Mouse (Mus musculus) macrophage (primary cell): ENCODE data around the gene Zfp408. TPM values are rescaled to one million over a fixed set of nuclear protein-coding genes. Genes with fewer than 3 reads are reported as not detected.
"Not testable (repeated sequence)": the region's sequence is repeated elsewhere in the genome, so short reads cannot be mapped to it uniquely, and the experiment has no call there.

ENCODE experiments used
- H3K27ac ChIP-seq: fragments of 350-480 bp; formaldehyde crosslinking; 2 replicates; pipeline ENCODE4 v1.9.0; 2021
- H3K36me3 ChIP-seq: fragments of 350-480 bp; formaldehyde crosslinking; 2 replicates; pipeline ENCODE4 v1.9.0; 2021; ENCODE audit errors: inconsistent target
- H3K4me3 ChIP-seq: fragments of 350-480 bp; formaldehyde crosslinking; 2 replicates; pipeline ENCODE4 v1.9.0; 2021; ENCODE audit errors: inconsistent target
- H3K79me2 ChIP-seq: fragments of 350-480 bp; formaldehyde crosslinking; 2 replicates; pipeline ENCODE4 v1.9.0; 2021; ENCODE audit errors: inconsistent target
- WGBS: methylation state at CpG from one replicate; pipeline ENCODE4 v1.1.7; 2026; ENCODE audit warnings: inconsistent platforms; ENCODE audit not compliant: missing documents; 5-methylcytosine and 5-hydroxymethylcytosine counted together
- polyA plus RNA-seq: library from polyadenylated mRNA; stranded (reverse); fragments of 250-400 nt; gene quantifications from 3 replicates; pipeline ENCODE4 v1.2.4, GENCODE M21; 2018; ENCODE audit warnings: inconsistent platforms

Gene Zfp408
- polyA plus RNA-seq, 1 experiment from 2014 or later = 7.2 TPM

DNA sequence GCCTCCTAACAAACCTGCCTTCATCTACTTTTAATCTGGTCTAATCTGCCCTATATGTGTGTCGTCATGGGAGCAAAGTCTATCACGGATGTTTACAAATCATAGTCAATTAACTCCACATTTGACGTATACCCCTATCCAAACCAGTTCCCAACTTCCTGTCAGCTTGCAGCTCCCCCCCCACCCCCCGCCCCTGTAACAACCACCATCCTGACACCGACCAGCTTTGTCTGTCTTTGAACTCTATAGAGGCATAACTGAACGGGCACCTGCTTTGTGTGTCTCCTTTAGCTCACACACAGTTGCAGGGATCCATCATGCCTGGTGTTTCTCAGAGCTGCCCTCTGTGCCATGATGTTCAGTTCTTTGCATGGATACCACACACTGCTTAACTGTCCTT lies 10.7 kb downstream of the Zfp408 start:
- WGBS = 81% methylated on average over 5 of the region's 6 CpGs
- Histone ChIP-seq H3K36me3 (peaks cover 6% of the 10 kb centered on the region; the same call in 1 of the 2 replicates), H3K4me3 (no peak overlapping the region), H3K27ac (no peak overlapping the region), H3K79me2 (no peaks in the 10 kb centered on the region)

DNA sequence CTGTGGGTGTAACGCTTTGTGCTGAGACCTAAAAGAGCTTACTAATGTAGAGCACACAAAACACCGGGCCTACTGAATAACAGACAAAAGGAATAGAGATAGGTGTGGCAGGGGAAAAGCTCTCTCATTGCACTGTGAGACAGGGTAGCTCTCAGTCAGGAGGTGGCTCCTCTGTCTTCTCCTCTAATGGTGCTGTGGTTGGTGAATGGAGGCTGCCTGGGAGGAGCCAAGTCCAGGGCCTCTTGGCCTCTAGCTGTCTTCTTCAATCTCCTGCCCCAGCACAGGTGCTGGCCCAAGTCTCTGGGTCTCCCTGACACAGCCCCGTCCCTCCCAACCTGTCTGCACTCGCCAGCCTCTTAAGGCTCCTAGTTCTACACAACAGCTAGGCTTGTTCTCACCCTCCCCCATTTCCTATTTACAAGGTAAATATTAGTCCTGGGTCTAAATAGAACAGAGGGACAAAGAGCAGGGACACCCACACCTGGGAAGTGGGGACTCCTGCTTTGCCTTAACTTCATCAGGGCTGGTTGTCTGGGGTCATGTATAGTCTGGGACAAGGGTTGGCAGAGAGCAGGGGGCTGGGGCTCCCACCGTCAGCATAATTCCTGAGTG lies 12.8 kb downstream of the Zfp408 start:
- WGBS = 100% methylated on average over 5 of the region's 5 CpGs
- no peaks in the 10 kb centered on the region for H3K36me3 ChIP-seq
- H3K27ac ChIP-seq = no peak overlapping the region
- H3K4me3 ChIP-seq = no peak overlapping the region
- no peaks in the 10 kb centered on the region for H3K79me2 ChIP-seq

DNA sequence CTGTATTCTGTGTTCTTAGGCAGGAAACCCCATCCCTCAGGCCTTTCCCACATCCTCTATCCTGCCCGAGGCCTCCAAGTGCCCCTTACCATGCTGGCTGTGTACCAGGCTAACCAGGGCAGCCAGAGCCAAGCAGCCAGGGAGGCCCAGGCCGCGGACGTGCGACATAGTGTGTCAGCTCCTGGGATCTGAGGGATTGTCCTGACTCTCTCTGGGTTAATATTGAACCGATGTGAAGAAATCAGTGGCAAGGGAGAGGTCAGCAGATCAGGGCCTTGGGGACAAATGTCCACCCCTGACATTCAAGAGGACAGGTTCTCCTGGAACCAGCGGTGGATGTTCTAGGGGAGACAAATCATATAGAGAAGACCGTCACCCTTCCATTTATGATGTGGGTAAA lies 13.4 kb downstream of the Zfp408 start, which contains the start of gene F2:
F2 (minus strand) TSS at position 186 of the 400 bp plus-strand sequence.
- Histone ChIP-seq H3K36me3 (no peaks in the 10 kb centered on the region), H3K79me2 (no peaks in the 10 kb centered on the region), H3K4me3 (no peak within 1 kb of the TSS), H3K27ac (no peak within 1 kb of the TSS)
- 82% methylated on average over 8 of the region's 8 CpGs for WGBS

DNA sequence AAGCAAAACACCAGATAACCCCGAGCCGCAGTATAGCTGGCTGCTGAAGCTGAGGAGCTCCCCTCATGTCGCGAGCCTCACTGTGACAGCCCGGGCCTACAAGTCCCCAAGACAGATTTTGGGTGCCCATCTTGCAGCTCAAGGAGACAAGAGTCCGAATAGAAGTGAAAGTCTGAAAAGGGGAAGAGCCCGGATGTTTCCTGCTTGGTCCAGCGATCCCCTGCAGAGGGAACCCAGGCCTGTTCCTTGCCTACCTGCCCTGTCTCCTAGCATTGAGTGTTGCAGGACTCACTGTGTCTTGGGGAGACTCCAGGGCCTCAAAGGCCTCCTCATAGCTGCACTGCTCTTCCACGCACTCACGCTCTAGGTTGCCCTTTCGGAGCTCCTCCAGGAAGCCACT lies 14.1 kb downstream of the Zfp408 start:
- Histone ChIP-seq H3K79me2 (no peaks in the 10 kb centered on the region), H3K27ac (no peak overlapping the region), H3K36me3 (no peaks in the 10 kb centered on the region), H3K4me3 (no peak overlapping the region)
- WGBS = 66% methylated on average over 11 of the region's 11 CpGs

DNA sequence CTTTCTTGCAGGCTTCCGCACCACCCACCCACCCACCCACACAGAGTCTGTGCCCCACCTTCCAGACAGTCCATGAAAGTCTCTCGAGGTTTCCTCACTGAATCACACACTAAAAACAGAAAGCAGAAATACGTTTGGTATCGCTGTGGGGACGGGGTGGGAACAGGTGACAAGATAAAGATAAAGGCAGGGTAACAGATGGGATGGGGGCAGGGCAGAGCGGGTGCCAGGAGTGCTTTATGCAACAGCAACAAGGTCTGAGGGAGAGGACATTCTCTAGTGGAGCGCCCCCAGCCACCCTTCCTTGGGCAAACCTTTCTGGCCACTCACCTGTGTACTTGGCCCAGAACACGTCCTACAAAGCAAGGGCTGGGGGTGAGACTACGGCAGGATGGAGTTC lies 14.8 kb downstream of the Zfp408 start:
- Histone ChIP-seq H3K4me3 (no peak overlapping the region), H3K27ac (no peak overlapping the region)

DNA sequence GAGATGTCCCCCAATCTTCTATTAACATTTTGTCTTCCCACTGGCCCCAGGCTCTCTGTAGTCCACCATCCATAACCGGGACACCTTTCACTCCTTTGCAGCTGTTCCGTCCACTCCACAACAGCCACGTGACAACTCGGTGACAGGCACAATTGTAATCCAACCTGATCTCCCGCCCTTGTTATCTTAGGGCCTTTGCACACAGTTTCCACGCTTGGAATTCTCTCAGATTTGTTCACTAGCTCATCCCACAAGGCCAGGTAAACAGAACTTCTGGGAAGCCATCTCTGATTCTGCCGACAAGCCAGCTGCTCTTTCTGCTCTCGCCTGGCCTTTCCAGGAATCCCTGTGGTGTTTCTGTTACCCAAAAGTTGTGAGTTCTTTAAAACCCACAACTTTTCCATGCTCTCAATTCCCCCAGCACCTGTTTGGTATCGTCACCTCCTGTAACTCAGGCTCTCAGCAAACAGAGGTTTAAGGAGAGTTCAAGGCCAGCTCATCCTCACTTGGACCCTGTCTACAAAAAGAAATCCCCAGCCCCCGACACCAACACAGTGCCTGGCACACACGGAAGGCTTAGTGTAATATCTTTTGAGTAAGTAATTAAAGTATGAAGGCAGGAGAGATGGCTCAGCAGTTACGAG lies 16.1 kb downstream of the Zfp408 start:
- Histone ChIP-seq H3K79me2 (no peaks in the 10 kb centered on the region), H3K4me3 (no peak overlapping the region), H3K27ac (no peak overlapping the region), H3K36me3 (no peaks in the 10 kb centered on the region)
- WGBS = 89% methylated on average over 12 of the region's 12 CpGs

More for the DNA sequence above, 14.8 kb downstream of the Zfp408 start:
- Histone ChIP-seq H3K79me2 (no peaks in the 10 kb centered on the region), H3K36me3 (no peaks in the 10 kb centered on the region)
- WGBS = 92% methylated on average over 5 of the region's 9 CpGs

DNA sequence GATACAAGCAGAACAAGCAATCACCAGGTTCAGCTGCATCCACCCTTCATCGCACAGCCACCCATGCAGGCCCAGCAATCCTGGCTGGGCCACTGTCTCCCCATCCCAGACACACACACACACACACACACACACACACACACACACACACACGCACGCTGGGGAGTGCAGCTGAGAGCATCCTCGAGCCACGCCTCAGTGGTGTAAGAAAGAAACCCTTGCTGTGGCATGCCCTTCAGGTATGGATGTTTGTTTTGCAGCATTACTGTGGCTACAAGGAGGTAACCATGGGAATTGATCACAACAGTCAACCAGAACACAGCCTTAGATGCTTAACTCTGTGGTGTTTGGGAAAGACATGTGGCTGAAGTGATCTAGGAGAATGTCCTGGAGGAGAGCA lies 17.3 kb downstream of the Zfp408 start:
- WGBS = 84% methylated on average over 5 of the region's 5 CpGs

DNA sequence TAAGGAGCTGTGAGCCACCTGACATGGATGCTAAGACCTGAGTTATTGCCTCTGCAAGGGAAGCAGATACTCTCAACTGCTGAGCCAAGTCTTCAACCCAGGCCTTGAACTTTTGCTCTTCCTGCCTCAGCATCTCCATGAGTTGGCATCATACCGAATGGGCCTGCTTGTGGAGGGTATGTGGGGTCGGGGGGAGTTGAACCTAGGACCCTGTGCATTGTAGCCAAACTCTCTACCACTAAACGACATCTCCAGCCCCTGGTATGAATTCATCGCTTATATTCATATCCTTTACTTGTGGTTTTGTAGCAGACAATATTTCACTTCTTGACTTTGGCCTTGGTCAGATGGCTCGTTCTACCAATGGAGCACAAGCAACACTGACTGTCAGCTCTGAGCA lies 17.8 kb downstream of the Zfp408 start:
- H3K79me2 ChIP-seq = no peaks in the 10 kb centered on the region
- H3K36me3 ChIP-seq = no peaks in the 10 kb centered on the region
- 82% methylated on average over 5 of the region's 5 CpGs for WGBS
- H3K4me3 ChIP-seq = no peak overlapping the region
- no peak overlapping the region for H3K27ac ChIP-seq

More for the DNA sequence above, 17.3 kb downstream of the Zfp408 start:
- Histone ChIP-seq H3K36me3 (no peaks in the 10 kb centered on the region), H3K79me2 (no peaks in the 10 kb centered on the region), H3K4me3 (no peak overlapping the region), H3K27ac (no peak overlapping the region)

DNA sequence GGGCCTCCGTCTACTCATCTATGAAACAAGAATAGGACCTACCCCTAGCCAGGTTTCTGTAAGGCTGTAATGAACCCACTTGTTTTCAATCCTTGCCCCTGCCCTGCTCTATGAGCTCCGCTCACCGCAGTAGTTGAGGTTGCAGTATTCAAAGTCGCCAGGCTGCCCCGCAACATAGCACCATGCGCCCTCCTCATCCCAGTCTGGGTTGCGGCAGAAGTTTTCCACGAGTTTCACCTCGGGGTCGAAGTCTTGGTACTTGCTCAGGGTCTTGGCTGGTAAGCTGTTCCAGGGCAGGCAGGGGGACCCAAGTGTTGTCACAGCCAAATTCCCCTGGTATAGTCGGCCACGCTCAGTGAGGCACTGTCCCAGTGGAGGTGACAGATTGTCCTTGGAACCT lies 19.2 kb downstream of the Zfp408 start:
- Histone ChIP-seq H3K79me2 (no peaks in the 10 kb centered on the region), H3K4me3 (no peak overlapping the region), H3K27ac (no peak overlapping the region), H3K36me3 (no peaks in the 10 kb centered on the region)
- 94% methylated on average over 11 of the region's 12 CpGs for WGBS

DNA sequence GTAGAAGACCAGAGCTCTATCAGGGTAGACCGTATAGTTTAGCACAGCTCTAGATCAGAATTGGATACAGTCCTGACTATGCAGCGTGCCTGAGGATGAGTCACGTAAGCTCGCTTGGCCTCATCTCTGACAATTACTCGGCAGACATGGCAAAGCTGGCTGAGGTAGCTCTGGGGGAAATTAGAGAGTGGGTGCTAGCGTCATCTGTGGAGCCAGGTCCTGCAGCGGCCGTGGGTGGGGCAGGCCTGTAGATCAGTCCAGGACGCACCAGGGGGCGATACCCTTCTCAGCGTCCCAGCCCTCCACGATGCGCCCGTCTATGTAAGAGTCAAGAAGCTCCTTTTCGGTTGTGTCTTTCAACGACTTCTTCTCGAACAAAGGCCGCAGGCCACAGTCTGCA lies 19.9 kb downstream of the Zfp408 start:
- Histone ChIP-seq H3K4me3 (no peak overlapping the region), H3K36me3 (no peaks in the 10 kb centered on the region), H3K79me2 (no peaks in the 10 kb centered on the region), H3K27ac (no peak overlapping the region)
- 83% methylated on average over 18 of the region's 18 CpGs for WGBS

DNA sequence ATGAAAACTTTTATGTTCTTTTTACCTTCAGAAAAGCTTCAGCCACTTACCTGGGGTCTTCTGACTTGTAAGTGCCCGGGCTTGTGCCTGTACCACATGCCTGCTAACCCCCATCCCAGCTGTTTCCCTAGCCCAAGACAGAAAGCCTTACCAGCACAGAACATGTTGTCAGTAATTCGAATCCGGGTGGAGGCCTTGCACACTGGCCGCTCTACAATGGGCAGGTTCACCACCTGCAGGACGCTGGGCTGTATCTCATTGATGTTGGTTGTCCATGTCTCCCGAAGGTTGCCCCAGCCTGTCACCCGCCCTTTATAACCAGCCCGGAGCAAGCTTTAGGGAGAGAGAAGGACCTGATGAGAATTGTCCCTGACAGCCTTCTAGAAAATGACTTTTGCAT lies 21.4 kb downstream of the Zfp408 start:
- 98% methylated on average over 8 of the region's 8 CpGs for WGBS
- Histone ChIP-seq H3K36me3 (no peaks in the 10 kb centered on the region), H3K27ac (no peak overlapping the region), H3K79me2 (no peaks in the 10 kb centered on the region), H3K4me3 (no peak overlapping the region)

DNA sequence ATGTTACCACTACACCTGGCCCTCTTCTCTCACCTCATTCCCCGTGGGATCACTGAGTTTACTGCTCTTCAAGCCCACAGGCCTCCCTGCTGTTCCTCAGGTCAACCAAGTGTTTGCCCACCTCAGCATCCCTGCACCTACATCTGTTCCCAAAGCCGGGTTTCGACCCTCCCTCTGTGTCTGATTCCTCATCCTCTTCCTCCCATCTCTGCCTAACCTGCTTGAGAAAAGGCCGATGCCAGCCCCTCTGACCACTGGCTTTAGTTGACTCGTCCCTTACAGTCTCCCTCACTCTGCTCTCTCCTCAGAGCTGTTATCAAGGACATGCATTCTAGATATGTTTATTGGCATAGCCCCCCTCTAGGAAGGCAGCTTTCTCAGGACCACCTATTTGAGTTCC lies 22.1 kb downstream of the Zfp408 start:
- Histone ChIP-seq H3K36me3 (no peaks in the 10 kb centered on the region), H3K4me3 (no peak overlapping the region), H3K27ac (no peak overlapping the region), H3K79me2 (no peaks in the 10 kb centered on the region)
- WGBS = 83% methylated on average over 5 of the region's 5 CpGs

DNA sequence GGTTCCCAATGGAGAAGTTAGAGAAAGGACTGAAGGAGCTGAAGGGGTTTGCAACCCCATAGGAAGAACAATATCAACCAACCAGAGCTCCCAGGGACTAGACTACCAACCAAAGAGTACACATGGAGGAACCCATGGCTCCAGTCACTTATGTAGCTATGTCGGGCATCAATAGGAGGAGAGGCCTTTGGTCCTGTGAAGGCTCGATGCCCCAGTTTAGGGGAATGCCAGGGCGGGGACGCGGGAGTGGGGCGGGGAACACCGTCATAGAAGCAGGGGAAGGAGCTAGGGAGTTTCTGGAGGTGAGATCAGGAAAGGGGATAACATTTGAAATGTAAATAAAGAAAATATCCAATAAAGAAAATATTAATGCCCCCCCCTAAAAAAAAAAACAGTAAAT lies 26.2 kb downstream of the Zfp408 start:
- not testable (repeated sequence) for H3K4me3 ChIP-seq, H3K79me2 ChIP-seq, H3K27ac ChIP-seq
- 92% methylated on average over 7 of the region's 7 CpGs for WGBS
- peaks cover 27% of the 10 kb centered on the region for H3K36me3 ChIP-seq

DNA sequence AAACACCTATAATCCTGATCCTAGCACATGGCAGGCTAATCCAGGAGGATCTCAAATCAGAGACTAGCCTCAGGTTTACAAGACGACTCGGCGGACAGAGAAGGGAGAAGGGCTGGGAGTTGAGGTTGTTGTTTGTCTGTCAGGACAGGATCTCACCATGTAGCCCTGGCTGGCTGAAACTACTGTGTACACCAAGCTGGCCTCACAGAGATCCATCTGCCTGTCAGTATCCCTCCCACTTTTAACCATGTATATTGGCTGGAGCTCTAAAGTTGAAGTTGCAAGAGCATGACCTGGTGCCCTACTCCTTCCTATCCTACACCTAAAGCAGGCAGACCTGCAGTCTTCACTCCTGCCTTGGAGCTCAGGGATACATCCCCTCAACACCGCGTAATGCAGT lies 27.2 kb downstream of the Zfp408 start:
- WGBS = 99% methylated on average over 5 of the region's 5 CpGs

DNA sequence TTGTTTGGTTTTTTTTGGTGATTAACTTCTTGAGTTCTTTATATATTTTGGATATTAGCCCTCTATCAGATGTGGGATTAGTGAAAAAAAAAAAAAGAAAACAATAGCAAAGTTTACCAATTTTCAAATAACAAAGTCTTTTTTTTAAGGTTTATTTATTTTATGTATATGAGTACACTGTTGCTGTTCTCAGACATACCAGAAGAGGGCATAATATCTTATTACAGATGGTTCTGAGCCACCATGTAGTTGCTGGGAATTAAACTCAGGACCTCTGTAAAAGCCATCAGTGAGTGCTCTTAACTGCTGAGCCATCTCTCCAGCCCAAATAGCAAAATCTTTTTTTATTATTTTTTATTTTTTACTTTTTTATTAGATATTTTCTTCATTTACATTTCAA lies 40.2 kb downstream of the Zfp408 start:
- not testable (repeated sequence) for H3K4me3 ChIP-seq, H3K79me2 ChIP-seq, H3K27ac ChIP-seq
- peaks cover 36% of the 10 kb centered on the region; the same call in 1 of the 2 replicates for H3K36me3 ChIP-seq

More for the DNA sequence above, 27.2 kb downstream of the Zfp408 start:
- no peaks in the 10 kb centered on the region for H3K79me2 ChIP-seq
- peaks cover 37% of the 10 kb centered on the region for H3K36me3 ChIP-seq
- no peak overlapping the region for H3K4me3 ChIP-seq
- no peak overlapping the region for H3K27ac ChIP-seq

DNA sequence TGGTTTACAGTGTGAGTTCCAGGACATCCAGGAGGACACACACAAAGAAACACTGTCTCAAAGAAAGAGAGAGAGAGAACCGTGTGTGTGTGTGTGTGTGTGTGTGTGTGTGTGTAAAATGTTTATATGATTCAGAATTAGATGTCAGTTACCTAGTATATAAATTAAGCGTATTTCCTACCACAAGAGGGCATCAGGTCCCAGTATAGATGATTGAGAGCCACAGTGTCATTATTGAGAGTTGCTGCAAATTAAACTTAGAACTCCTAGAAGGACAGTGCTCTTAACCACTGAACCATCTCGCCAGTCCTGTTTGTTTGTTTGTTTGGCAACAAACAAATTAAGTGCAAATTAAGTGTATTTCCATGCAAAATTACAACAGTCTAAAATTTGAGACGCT lies 47.2 kb downstream of the Zfp408 start:
- peaks cover 63% of the 10 kb centered on the region for H3K36me3 ChIP-seq
- no peaks in the 10 kb centered on the region for H3K79me2 ChIP-seq
- H3K27ac ChIP-seq = no peak overlapping the region
- no peak overlapping the region for H3K4me3 ChIP-seq
- WGBS = 89% methylated on average over 3 of the region's 4 CpGs
